Mouse (Mus musculus): ENCODE measurements around the gene Micu1. TPM values are rescaled to one million over a fixed set of nuclear protein-coding genes. Genes with fewer than 3 reads are reported as not detected.

The Micu1 gene
- polyA plus RNA-seq, 1 experiment = 9.4 TPM

GRCm38 (mm10) chr10:59873613-59874012 lies 171.3 kb downstream of the Micu1 start:
- no peak for TF ChIP-seq GATA1 (IDR thresholded peaks at IDR 0.05; ENCODE audit: low read length)

GRCm38 (mm10) chr10:59875396-59875795 lies 173.1 kb downstream of the Micu1 start:
- TF ChIP-seq GATA1 (IDR thresholded peaks at IDR 0.05; ENCODE audit: low read length) = no peak

GRCm38 (mm10) chr10:59877421-59878117 lies 175.3 kb downstream of the Micu1 start:
- TF ChIP-seq GATA1 (IDR thresholded peaks at IDR 0.05; ENCODE audit: low read length) = no peak

- no peak for TF ChIP-seq GATA1 (IDR thresholded peaks at IDR 0.05; ENCODE audit: low read length)
Observed at GRCm38 (mm10) chr10:59878823-59879222, 176.5 kb downstream of the Micu1 start.

- no peak for TF ChIP-seq GATA1 (IDR thresholded peaks at IDR 0.05; ENCODE audit: low read length)
Observed at GRCm38 (mm10) chr10:59879255-59880028, 177.2 kb downstream of the Micu1 start, which contains the start of gene Dnajb12. Gene Dnajb12 (plus strand): TSS chr10:59879556.

GRCm38 (mm10) chr10:59880029-59880386 lies 177.7 kb downstream of the Micu1 start:
- no peak for TF ChIP-seq GATA1 (IDR thresholded peaks at IDR 0.05; ENCODE audit: low read length)

- TF ChIP-seq GATA1 (IDR thresholded peaks at IDR 0.05; ENCODE audit: low read length) = no peak
Observed at GRCm38 (mm10) chr10:59880837-59881236, 178.6 kb downstream of the Micu1 start.

GRCm38 (mm10) chr10:59884327-59885173 lies 182.3 kb downstream of the Micu1 start:
- no peak for TF ChIP-seq GATA1 (IDR thresholded peaks at IDR 0.05; ENCODE audit: low read length)

- TF ChIP-seq GATA1 (IDR thresholded peaks at IDR 0.05; ENCODE audit: low read length) = no peak
Observed at GRCm38 (mm10) chr10:59885174-59886080, 183.2 kb downstream of the Micu1 start.

- no peak for TF ChIP-seq GATA1 (IDR thresholded peaks at IDR 0.05; ENCODE audit: low read length)
Observed at GRCm38 (mm10) chr10:59886081-59886466, 183.8 kb downstream of the Micu1 start.

- no peak for TF ChIP-seq GATA1 (IDR thresholded peaks at IDR 0.05; ENCODE audit: low read length)
Observed at GRCm38 (mm10) chr10:59887432-59887831, 185.2 kb downstream of the Micu1 start.

GRCm38 (mm10) chr10:59889339-59889738 lies 187.1 kb downstream of the Micu1 start:
- TF ChIP-seq GATA1 (IDR thresholded peaks at IDR 0.05; ENCODE audit: low read length) = no peak

GRCm38 (mm10) chr10:59889953-59890751 lies 187.9 kb downstream of the Micu1 start:
- no peak for TF ChIP-seq GATA1 (IDR thresholded peaks at IDR 0.05; ENCODE audit: low read length)

- TF ChIP-seq GATA1 (IDR thresholded peaks at IDR 0.05; ENCODE audit: low read length) = no peak
Observed at GRCm38 (mm10) chr10:59892977-59893376, 190.7 kb downstream of the Micu1 start.

All from G1E-ER4 (cell line).